Mouse (Mus musculus) natural killer cell, adult 2 months (primary cell): Measurements from ENCODE around the gene Ogg1.
A peak's percentile ranks its signal among the peaks of the same experiment; 100 is the strongest.

Experiments
- DNase-seq, 2 experiments: peaks; one replicate each; pipeline ENCODE4 v3.0.0; 2022; ENCODE audit warnings: low spot score in 2 of 2

Gene Ogg1

DNA sequence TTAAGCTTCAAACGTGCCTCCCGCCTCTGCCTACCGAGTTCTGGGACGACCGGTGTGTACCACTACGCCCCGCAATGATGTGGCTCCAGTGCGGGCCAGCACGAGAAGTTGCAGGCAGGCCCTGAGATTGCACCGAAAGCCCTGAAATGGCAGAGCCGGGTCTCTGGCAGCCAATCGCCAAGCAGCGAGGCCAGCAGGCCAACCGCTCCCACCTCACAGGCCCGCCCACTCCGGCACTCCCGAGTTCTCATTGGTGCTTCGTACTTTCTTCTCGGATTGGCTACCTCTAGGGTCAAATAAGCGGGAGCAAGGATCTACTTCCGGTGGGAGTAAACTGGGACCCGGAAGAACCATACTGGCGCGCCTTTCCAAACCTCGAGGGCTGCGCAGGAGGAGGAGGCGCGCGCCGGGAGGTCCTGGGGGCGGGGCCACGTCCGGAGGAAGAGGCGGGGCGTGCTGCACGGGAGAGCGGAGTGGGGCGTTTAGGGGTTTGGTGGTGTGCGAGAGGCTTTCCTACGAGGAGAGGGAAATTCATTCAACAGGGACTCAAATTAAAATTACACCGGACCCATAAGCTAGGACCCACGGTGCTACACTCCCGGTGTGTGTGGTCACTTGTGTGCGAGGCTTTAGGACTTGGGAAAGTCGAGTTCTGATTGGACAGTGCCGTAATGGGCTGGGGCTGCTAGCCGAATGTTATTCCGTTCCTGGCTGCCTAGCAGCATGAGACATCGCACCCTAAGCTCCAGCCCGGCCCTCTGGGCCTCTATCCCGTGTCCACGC lies at the start of gene Ogg1:
TSS of gene Ogg1 (plus strand) at position 440 of the 783 bp plus-strand sequence.
- peak; percentile 97 for DNase-seq

DNA sequence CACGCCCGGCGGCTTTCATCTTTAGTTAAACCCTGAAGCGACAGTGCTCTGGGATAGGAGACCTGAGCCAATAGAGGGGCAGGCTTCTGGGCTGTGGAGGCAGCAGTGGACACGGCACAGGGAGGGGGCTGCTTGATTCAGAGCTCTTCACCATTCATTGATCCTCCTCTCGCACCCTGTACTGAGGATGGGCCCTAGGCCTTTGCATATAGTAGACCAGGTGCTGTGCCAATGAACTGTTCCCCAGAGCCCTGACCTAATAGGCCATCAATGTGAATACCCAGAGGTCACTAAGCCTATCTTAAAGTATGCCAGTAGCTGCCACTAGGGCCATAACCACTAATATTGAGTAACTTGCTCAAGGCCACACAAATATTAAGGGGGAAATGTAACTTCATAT lies 45.1 kb upstream of the Ogg1 start:
- DNase-seq: no peak

DNA sequence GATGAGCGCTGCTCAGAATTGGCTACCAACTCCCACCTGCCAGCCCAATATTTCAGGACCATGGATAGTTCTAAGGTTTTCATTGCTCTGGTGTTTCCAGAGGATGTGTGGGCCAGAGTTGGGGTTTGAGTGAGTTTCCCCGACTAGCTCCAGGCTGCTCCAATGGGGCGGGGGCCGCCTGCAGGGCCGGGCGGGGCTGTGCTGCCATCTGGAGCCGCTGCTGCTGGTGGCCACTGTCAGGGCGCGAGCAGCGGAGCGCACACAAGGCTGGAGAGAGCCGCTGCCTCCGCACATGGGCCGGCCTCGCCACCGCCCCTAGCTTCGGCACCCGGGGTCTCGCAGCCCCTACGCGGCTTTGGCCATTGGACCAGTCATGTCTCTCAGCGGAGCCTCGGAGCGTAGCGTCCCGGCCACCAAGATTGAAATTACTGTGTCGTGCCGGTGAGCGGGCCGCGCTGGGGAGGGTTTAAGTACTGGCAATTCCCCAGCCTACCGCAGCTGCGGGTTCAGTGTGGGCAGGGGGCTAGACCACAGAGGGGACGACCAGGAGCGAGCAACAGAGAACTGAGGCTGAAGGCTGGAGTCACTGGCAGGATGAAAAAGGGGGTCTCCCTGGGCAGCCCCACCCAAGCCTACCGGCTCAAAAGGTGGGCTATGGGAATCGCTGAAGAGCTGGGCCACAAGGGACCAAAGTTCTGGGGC lies 44.5 kb upstream of the Ogg1 start, which contains the start of gene Cpne9:
TSS of gene Cpne9 (plus strand) at position 207 of the 702 bp plus-strand sequence.
- DNase-seq: no peak

DNA sequence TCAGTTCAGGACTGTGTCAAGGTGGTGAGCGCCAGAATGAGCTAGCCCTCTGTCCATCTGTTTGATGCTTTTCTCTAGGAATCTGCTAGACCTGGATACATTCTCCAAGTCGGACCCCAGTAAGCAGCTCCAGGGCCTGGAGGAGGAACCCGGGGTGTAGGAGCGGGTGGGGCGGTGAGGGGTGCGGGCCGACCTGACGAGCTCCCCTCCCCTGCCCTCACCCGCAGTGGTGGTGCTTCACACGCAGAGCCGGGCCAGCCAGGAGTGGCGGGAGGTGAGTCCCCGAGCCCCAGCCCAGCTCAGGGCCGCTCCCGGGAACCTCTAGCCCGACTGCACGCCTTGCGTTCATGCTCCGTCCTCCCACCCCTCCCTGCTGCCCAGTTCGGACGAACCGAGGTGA lies 43.8 kb upstream of the Ogg1 start:
- DNase-seq: no peak

DNA sequence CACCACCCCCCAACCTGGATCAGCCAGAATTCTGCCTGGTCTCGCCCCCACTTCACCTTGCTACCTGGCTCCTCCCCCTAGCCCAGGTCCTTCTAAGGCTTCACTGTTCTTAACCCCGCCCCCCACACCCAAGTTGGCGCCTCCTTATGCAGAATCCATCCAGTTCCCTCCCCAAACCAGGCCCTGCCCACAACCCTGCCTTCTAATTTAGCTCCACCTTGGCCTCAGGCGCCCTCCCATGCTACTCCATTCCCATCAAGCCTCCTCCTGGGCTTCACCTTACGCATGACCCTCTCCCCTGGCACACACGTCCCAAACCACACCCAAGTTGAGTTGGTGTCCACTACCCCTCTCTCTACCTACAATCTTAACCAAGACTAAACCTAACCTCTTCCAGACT lies 43.3 kb upstream of the Ogg1 start:
- no peak for DNase-seq

DNA sequence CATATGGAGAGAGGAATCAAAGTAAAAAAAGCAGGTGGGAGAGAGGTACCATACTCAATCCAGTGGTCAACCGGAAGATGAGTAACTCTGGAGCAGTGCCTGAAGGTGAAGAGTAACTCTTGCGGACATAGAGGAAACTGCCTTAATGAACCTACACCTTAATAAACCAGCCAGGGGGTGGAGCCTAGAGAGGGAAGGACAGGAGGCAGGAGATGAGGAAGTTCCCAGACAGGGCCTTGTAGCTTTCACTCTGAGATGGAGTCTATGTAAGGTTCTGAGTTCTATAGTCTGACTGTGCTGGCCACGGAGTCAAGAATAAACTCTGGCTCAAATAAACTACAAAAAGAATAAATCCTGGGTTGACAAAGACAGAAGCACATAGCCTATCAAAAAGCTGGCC lies 41.8 kb upstream of the Ogg1 start:
- DNase-seq: no peak

DNA sequence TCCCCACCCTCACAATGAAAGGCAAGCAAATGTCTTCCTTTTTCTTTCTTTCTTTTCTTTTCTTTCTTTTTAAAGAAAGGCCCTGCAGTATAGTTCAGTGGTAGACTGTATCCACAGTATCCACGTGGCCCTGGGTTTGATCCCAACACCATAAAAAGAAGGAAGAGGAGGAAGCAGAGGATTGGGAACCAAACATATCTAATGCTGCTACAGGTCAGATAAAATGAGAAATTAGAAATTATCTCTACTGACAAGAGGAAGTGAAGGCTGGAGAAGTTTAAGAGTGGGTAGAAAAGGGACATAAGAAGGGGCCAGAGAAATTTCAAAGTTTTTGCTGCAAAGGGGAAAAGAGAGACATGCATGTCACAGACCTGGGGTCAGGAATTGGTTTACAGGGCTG lies 40.5 kb upstream of the Ogg1 start:
- DNase-seq: no peak

DNA sequence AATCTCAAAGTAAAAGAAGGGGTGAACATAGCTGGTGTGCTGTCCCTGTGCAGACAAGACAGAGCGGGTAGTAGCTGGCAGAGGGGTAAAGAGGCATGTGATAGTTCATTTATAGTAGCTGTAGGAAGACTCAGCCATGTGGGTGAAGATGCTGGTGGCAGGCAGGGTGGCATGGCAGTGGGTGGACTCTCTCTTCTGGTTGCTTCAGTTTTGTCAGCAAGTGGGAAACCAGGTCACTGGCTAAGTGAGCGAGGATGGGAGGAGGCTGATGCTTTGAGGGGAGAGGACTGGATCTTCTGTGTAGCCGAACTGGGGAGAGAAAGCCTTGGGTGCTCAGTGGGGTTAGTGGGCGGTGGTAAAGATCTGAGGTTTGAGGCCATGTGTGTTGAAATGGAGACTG lies 39.5 kb upstream of the Ogg1 start:
- no peak for DNase-seq

DNA sequence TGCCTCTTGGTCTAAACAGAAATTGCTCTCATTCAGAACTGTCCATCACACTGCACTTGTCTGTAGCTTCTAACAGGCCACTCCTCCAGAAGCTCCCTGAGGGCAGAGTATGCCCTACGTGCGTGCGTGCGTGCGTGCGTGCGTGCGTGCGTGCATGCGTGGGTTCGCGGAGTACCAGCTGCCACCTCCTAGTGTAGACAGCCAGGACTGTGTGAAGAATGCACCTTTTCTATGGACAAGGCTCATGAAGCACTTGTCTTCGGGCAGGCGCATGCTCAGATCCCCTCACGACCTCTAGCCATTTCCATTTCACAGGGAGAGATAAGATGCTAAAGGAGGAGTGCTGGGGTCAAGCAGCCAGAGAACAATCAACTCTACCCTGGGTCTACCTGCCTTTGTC lies 37.4 kb upstream of the Ogg1 start:
- no peak for DNase-seq

DNA sequence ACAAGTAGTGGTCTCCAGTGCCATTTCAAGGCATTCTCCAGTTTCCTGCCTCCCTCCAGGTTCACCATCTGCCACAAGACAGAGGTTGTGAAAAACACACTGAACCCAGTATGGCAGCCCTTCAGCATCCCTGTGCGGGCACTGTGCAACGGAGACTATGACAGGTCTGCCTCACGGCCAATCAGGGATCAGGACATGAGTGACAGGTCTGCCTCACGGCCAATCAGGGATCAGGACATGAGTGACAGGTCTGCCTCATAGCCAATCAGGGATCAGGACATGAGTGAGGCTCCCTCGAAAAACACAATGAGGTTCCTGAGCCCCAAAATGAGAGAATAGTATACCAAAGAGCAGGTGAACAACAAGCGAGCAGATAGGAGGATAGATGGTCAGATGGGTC lies 36.4 kb upstream of the Ogg1 start:
- DNase-seq: no peak

DNA sequence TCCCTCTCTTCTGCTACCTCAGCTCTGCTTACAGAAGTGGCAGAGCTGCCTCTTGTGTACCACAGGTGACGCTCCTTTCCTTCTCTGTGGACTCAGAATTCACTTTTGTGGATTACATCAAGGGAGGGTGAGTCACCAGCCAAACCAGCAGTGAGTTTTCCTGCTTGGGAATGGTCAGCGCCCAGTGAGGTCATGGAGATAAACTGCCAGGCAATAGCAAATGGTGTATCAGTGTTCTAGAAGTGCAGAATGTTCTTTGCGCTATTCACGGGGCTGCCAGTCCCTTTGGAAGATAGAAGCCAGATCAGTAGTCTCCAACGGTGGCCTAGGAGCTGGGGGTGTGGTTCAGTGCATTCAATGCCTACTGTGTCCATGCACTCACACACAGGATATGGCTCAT lies 33.8 kb upstream of the Ogg1 start:
- DNase-seq: no peak

DNA sequence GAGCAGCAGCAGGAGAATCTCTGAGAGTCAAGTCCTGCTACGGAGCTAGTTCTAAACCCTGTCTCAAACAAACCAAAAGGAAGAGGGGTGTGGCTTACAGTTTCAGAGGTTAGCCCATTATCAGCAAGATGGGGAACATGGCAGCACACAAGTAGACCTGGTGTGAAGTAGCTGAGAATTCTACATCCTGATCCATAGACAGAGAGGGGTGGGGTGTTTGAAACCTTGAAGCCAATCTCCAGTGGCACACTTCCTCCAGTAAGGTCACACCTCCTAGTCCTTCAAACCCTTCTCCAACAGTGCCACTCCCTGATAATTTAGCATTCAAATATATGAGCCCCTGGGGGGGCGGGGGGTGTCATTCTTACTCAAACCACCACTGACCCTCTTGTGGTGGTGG lies 30.7 kb upstream of the Ogg1 start:
- DNase-seq: no peak

DNA sequence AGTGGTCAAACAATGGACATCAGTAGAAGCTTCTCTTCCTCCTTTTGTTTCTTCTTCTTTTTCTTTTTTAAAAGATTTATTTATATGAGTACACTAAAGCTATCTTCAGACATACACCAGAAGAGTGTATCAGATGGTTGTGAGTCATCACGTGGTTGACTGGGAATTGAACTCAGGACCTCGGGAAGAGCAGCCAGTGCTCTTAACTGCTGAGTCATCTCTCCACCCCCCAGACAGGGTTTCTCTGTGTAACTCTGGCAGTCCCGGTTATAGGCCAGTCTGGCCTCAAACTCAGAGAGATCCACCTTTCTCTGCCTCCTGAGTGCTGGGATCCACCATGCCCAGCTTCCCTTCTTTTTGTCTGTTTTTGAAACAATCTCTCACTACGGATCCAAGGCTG lies 30.1 kb upstream of the Ogg1 start:
- DNase-seq: no peak

DNA sequence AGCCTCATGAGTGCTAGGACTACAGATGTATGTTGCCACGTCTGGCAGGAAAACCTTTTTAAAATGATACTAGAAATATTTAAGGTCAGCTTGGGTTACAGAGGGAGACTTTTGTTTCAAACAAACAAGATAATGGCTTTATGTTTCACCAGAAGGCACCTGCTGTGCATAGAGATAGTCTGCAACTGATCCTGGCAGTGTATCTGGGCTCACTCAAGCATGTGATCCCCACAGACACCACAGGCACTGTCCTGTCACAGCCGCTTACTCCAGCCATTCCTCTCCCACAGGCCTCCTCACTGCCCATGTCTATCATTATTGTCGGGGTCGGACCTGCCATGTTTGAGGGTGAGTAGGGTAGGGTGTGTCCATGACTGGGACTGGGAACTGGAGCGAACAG lies 25.4 kb upstream of the Ogg1 start:
- DNase-seq: no peak

DNA sequence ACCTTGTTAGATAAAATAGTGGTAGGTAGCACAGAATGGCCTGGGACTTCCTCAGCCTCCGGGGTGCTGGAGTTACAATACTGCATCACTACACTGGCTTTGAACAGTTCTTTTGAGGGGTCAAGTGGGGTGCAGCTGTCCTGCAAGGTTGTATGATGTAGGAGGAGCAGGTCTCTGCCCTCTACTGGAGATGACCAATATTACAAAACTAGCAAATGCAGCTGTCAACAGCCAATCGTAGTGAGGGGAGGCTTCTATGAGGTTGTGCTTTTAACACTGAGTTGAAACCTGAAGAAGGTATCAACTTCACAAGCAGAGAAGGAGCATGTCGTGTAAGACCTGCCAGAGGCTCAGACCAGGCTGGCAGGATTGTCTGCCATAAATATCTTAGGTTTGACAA lies 24.5 kb upstream of the Ogg1 start:
- peak; percentile 36 to 41 for DNase-seq

DNA sequence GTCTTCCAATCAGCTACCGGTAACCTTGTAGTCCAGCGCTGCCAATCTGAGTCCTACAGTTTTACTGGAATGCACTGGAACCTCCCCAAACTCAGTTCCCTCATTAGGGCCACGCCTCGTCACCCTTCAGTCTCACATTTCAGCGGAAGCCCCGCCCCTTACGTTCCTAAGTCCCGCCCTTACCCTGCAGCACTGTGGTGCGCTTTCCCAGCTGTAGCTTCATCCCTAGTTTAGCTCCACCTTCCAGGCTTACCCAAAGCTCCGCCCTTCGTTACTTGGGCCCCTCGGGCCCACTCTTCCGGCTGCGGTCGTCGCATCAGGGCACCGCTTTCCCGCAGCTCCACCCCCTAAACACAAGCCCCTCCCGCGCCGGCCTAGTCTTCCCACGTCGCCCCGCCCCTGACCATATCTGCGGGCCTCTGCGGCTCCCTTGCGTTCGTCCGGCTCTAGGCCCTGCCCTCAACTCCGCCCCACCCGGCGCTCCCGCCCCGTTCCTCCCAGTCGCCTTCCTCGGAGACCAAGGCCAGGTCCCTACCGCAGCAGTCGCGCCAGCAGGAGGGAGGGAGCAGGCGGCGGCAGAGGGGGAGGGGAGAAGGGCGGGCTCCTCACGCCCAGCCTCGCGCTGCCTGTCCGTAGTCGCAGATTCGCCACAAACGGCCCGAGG lies 20.3 kb upstream of the Ogg1 start:
- peak; percentile 100 for DNase-seq

DNA sequence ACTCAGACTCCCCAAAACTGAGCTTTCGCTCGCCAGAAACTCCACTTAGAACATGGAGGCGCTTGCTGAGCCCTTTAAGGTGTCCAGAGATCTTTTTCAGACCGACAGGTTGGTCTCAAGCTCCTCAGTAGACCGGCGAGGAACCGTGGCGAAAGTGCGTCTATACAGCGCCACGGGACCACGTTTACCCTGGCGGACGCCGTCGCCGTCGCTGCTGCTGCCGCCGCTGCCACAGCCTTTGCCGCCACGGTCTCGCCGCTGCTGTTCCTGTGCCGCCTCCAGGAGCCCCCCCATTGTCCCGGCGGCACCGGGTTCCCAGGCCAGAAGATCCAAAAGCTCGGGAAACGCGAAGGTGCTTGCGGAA lies 19.8 kb upstream of the Ogg1 start, which contains the start of gene Brpf1:
TSS of gene Brpf1 (plus strand) at position 152 of the 364 bp plus-strand sequence.
- no peak for DNase-seq

DNA sequence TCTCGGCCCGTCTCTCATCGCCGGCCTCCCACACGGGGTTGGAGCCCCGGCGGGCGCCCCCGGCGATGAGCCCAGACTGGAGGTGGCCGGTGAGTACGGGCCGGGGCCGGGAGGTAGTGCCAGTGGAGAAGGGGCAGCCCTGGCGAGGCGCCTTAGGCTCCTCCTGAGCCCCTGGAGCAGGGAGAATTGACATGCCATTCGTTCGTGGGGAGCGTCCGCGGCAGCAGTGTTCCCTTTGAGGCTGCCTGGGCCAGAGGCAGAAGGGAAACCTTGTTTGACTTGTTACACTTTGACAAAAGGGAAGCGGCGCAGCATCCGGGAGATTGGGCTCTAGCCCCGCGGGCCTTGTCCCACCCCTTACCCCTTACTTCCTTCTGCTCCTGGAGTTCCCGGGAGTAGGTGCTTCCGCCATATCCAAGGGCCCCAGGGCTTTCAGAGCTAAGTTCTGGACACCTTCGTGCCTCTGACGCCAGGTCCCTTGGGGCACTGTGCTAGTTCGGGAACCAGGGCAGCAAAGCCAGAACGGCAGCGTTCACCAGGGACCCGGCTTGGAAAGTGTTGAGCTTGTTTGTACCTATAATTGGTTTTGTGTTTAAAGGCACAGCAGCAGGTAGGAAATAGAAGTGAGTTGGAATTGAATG lies 19.2 kb upstream of the Ogg1 start:
- DNase-seq: peak; percentile 35 to 38

DNA sequence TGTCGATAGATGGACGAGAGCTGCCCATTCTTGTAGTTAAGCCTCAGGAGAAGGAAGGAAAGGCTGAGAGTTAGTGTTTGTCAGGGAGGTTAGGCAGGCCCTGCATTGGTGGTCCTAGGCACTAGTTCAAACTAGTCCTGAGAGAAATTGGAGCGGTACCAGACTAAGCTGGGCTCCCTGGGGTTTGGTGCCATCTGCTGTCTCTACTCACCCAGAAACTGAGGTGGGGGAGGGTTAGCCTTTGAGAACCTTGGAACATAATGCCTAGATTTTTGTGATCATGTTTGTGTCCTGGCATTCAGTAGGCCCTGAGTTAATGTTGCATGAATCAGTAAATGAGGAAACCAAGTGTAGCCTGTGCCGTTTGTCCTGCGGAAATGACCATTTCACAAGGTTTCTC lies 18.6 kb upstream of the Ogg1 start:
- DNase-seq: peak; percentile 13 to 39

DNA sequence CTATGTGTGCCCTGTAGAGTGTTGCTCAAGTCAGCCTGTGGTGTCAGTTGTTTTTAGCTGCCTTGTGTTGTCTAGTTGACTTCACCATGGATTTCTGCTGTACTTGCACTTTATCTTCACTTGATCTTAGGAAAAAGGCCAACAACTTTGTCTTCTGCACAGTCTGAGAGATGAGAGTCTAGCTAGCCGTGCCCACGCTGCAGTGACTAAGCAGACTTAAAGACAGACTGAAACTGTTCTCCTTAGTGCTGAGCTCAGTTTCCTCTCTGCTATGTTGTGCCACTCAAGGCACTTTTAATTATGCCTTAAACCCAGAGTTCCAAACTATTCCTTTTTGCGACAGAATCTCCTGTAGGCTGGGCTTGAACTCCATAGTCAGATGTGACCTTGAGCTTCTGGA lies 10.8 kb upstream of the Ogg1 start:
- DNase-seq: no peak

DNA sequence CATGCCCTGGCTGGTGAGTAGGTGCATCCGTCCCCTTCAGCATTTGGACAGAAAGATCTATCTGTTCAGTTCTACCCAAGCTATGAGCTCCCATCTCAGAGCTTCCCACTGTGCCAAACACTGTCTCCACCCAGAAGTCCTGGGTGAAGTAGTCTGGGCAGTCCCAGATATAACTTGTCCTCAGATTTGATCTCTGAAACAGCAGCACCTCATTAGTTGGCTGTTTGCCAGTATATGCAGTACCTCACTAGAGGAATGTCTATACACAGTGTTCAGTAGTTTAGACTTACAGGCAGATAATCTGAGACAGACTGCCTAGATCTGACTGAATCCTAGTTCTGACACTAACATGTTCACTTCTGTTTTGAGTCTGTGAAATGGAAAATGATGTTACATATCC lies 2.6 kb downstream of the Ogg1 start:
- DNase-seq: no peak

DNA sequence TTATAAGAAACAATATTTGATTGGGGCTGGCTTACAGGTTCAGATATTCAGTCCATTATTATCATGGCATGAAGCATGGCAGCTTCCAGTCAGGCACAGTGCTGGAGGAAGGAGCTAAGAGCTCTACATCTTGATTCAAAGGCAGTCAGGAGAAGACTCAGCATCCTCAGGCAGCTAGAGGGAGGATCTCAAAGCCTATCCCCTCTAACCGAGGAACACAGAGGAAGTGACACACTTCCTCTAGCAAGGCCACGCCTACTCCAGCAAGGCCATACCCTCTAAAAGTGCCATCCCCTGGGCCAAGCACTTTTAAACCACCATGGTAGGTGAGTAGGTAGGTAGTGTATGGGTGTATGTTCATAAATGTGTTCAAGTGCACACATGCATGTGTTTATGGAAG lies 3.8 kb downstream of the Ogg1 start:
- peak; percentile 55 to 63 for DNase-seq
